Mouse (Mus musculus): ENCODE measurements at regions not wholly inside any gene's neighbourhood (a gene's known extent, or its start where the extent isn't known, plus 50 kb on each side); places are given as distances from the start of the nearest gene placed in this dataset.
A peak's percentile ranks its signal among the peaks of the same experiment; 100 is the strongest.

- H3K9ac ChIP-seq (ENCODE audit: low read depth, low read length, severe bottlenecking): no peak overlapping the region
- H3K4me3 ChIP-seq (replicated peaks; ENCODE audit: low read length): no peak overlapping the region
- H3K27me3 ChIP-seq (ENCODE audit: control insufficient read depth, insufficient read depth, low read length): no peaks in the 10 kb centered on the region
- no peak overlapping the region for H3K4me2 ChIP-seq (replicated peaks; ENCODE audit: low read depth, low read length, severe bottlenecking)
- ATAC-seq (ENCODE audit: low FRiP score, low read depth) (no peak), DNase-seq (ENCODE audit: low spot score) (peak; percentile 5)
- peaks cover 33% of the 10 kb centered on the region for H3K4me1 ChIP-seq (ENCODE audit: control insufficient read depth, insufficient read depth, low read length)
- H3K9me3 ChIP-seq (ENCODE audit: control insufficient read depth, low read length): no peaks in the 10 kb centered on the region
- no peak overlapping the region for H3K27ac ChIP-seq (replicated peaks; ENCODE audit: low read depth, low read length)
- TF ChIP-seq POLR2A (IDR thresholded peaks at IDR 0.05; ENCODE audit: borderline replicate concordance, extremely low read depth, insufficient read depth, insufficient read length): no peak
- no peaks in the 10 kb centered on the region for H3K36me3 ChIP-seq (ENCODE audit: control insufficient read depth, insufficient read depth, low read length)
- WGBS: 58% methylated on average over 5 of the region's 5 CpGs
These were observed 255.6 kb upstream of the Gm5148 start for GRCm38 (mm10) chr3:37979871-37980270.

GRCm38 (mm10) chr3:37978481-37978880 is 254.2 kb upstream of the Gm5148 start:
- no peak overlapping the region for H3K4me3 ChIP-seq (replicated peaks; ENCODE audit: low read length)

DNA sequence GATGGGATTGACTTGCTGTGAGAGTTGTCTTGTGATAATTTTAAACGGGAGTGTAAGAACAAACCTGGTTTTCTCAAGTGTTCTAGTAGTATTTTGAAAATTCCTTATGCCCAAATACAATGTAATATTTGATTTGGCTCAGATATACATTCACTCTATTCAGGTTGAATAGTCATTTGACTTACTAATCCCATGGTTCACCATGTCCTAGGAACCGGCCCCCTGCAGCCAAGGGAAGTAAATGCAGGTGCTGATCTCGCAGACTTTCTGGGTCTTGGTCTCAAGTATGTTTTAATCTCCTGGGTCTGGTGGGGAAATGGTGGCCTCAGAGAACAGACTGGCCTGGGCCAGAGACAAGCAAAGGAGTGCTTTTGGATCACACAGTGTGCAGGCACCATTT is 253.2 kb upstream of the Gm5148 start:
- no peak overlapping the region; the same call in 1 of the 2 replicates for H3K27ac ChIP-seq (replicated peaks; ENCODE audit: low read depth, low read length)

More at GRCm38 (mm10) chr3:37978481-37978880, 254.2 kb upstream of the Gm5148 start:
- H3K36me3 ChIP-seq (ENCODE audit: control insufficient read depth, insufficient read depth, low read length): no peaks in the 10 kb centered on the region
- H3K4me1 ChIP-seq (ENCODE audit: control insufficient read depth, insufficient read depth, low read length): peaks cover 34% of the 10 kb centered on the region
- ATAC-seq (ENCODE audit: low FRiP score, low read depth): 0 out of 2 replicates have a peak, but pooled peaks have one; percentile 28
- H3K27ac ChIP-seq (replicated peaks; ENCODE audit: low read depth, low read length): no peak overlapping the region
- no peak overlapping the region for H3K9ac ChIP-seq (ENCODE audit: low read depth, low read length, severe bottlenecking)
- H3K27me3 ChIP-seq (ENCODE audit: control insufficient read depth, insufficient read depth, low read length): no peaks in the 10 kb centered on the region
- no peak for TF ChIP-seq POLR2A (IDR thresholded peaks at IDR 0.05; ENCODE audit: borderline replicate concordance, extremely low read depth, insufficient read depth, insufficient read length)
- H3K4me2 ChIP-seq (replicated peaks; ENCODE audit: low read depth, low read length, severe bottlenecking): no peak overlapping the region
- DNase-seq (ENCODE audit: low spot score): peak; percentile 78
- WGBS: 7% methylated on average over 6 of the region's 6 CpGs
- no peaks in the 10 kb centered on the region for H3K9me3 ChIP-seq (ENCODE audit: control insufficient read depth, low read length)

DNA sequence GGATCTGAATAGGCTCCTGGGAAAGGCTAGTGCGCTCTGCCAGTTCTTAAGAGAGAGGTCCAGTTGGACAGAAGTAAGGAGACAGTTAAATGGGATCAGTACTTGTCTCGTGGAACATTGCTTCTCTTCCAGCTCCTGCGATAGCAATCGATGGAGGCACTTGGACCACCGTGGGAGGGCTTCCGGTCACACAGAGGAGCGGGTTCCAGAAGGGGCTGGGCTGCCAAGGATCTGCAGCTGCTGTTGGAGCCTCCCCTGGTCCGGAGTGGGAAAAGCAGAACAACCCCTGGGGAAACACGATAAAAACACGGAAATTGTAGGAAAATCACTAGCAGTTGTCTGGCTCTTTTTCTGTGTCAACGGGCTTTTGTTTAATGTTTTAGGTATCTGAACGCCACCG is 252.3 kb upstream of the Gm5148 start:
- ATAC-seq (ENCODE audit: low FRiP score, low read depth) (peak; percentile 78), DNase-seq (ENCODE audit: low spot score) (peak; percentile 77)
- H3K4me1 ChIP-seq (ENCODE audit: control insufficient read depth, insufficient read depth, low read length): peaks cover 34% of the 10 kb centered on the region
- peak overlapping the region; percentile 48 for H3K4me2 ChIP-seq (replicated peaks; ENCODE audit: low read depth, low read length, severe bottlenecking)
- no peaks in the 10 kb centered on the region for H3K27me3 ChIP-seq (ENCODE audit: control insufficient read depth, insufficient read depth, low read length)
- TF ChIP-seq POLR2A (IDR thresholded peaks at IDR 0.05; ENCODE audit: borderline replicate concordance, extremely low read depth, insufficient read depth, insufficient read length): no peak
- H3K9ac ChIP-seq (ENCODE audit: low read depth, low read length, severe bottlenecking): 0 out of 2 replicates have a peak overlapping the region, but pooled peaks have one; percentile 21
- no peaks in the 10 kb centered on the region for H3K36me3 ChIP-seq (ENCODE audit: control insufficient read depth, insufficient read depth, low read length)
- H3K4me3 ChIP-seq (replicated peaks; ENCODE audit: low read length): peak overlapping the region; percentile 21
- 7% methylated on average over 13 of the region's 13 CpGs for WGBS
- no peak overlapping the region for H3K27ac ChIP-seq (replicated peaks; ENCODE audit: low read depth, low read length)
- H3K9me3 ChIP-seq (ENCODE audit: control insufficient read depth, low read length): no peaks in the 10 kb centered on the region

More for the DNA sequence above, 253.2 kb upstream of the Gm5148 start:
- peaks cover 34% of the 10 kb centered on the region for H3K4me1 ChIP-seq (ENCODE audit: control insufficient read depth, insufficient read depth, low read length)
- ATAC-seq (ENCODE audit: low FRiP score, low read depth): no peak
- no peak overlapping the region for H3K9ac ChIP-seq (ENCODE audit: low read depth, low read length, severe bottlenecking)
- no peak overlapping the region for H3K4me2 ChIP-seq (replicated peaks; ENCODE audit: low read depth, low read length, severe bottlenecking)
- no peaks in the 10 kb centered on the region for H3K36me3 ChIP-seq (ENCODE audit: control insufficient read depth, insufficient read depth, low read length)
- no peak for TF ChIP-seq POLR2A (IDR thresholded peaks at IDR 0.05; ENCODE audit: borderline replicate concordance, extremely low read depth, insufficient read depth, insufficient read length)
- WGBS: 39% methylated on average over 3 of the region's 3 CpGs
- no peak for DNase-seq (ENCODE audit: low spot score)
- H3K27me3 ChIP-seq (ENCODE audit: control insufficient read depth, insufficient read depth, low read length): no peaks in the 10 kb centered on the region
- no peak overlapping the region for H3K4me3 ChIP-seq (replicated peaks; ENCODE audit: low read length)
- H3K9me3 ChIP-seq (ENCODE audit: control insufficient read depth, low read length): no peaks in the 10 kb centered on the region

DNA sequence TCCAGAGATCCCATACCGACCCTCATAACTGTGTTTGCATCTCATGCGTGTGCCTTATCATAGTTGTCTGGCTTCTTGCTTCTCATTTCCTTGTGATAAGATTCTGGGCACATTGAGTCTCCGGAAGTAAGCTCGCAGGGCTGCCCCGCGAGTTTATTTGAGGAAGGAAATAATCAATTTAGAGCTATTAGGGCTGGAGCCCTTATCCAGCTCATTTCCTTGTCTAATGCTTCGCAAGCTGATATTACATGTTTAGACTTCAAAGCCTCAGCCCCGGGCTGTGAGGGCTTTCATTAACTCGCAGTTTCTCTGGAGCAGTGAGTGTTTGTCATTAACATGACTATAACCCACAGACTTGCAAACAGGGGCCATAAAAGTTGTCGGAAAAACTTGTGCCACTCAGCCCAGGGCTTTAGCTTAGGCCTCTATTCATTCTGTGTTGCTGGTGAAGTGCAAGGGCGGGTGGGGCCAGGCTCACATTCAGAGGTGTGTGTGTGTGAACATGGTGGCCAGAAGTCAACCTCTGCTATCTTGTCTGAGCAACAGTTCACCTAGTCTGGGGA is 251.0 kb upstream of the Gm5148 start:
- H3K27ac ChIP-seq (replicated peaks; ENCODE audit: low read depth, low read length): no peak overlapping the region
- H3K4me3 ChIP-seq (replicated peaks; ENCODE audit: low read length): no peak overlapping the region
- ATAC-seq (ENCODE audit: low FRiP score, low read depth) (no peak), DNase-seq (ENCODE audit: low spot score) (no peak)
- H3K36me3 ChIP-seq (ENCODE audit: control insufficient read depth, insufficient read depth, low read length): no peaks in the 10 kb centered on the region
- H3K9me3 ChIP-seq (ENCODE audit: control insufficient read depth, low read length): no peaks in the 10 kb centered on the region
- no peaks in the 10 kb centered on the region for H3K27me3 ChIP-seq (ENCODE audit: control insufficient read depth, insufficient read depth, low read length)
- WGBS: 13% methylated on average over 11 of the region's 11 CpGs
- H3K4me1 ChIP-seq (ENCODE audit: control insufficient read depth, insufficient read depth, low read length): peaks cover 34% of the 10 kb centered on the region
- 0 out of 2 replicates have a peak overlapping the region, but pooled peaks have one; percentile 2 for H3K4me2 ChIP-seq (replicated peaks; ENCODE audit: low read depth, low read length, severe bottlenecking)
- TF ChIP-seq POLR2A (IDR thresholded peaks at IDR 0.05; ENCODE audit: borderline replicate concordance, extremely low read depth, insufficient read depth, insufficient read length): no peak
- no peak overlapping the region for H3K9ac ChIP-seq (ENCODE audit: low read depth, low read length, severe bottlenecking)
